Mouse (Mus musculus) lung, postnatal 0 days (tissue): ENCODE measurements at regions not wholly inside any gene's neighbourhood (a gene's known extent, or its start where the extent isn't known, plus 50 kb on each side); places are given as distances from the start of the nearest gene placed in this dataset.

Experiments used
- ATAC-seq: fragments of 200-750 bp; cut with Nextera tagmentation; 2 replicates; pipeline ENCODE4 v1.8.0; 2017; ENCODE audit warnings: moderate library complexity
- DNase-seq: peaks from one replicate; pipeline ENCODE4 v3.0.0-alpha.2; 2016; ENCODE audit warnings: low spot score
- H3K27ac ChIP-seq: fragments of 300-500 bp; sonication (generic); 2 replicates; pipeline ENCODE4 v1.5.1; 2014; ENCODE audit warnings: antibody characterized with exemption, mild to moderate bottlenecking, low read length, mixed read lengths
- H3K27me3 ChIP-seq: fragments of 300-500 bp; sonication (generic); replicated peaks from 2 replicates; pipeline ENCODE4 v1.6.1; 2014; ENCODE audit warnings: low read length, mixed read lengths; ENCODE audit not compliant: insufficient read depth
- H3K36me3 ChIP-seq: fragments of 300-500 bp; sonication (generic); 2 replicates; pipeline ENCODE4 v1.6.1; 2014; ENCODE audit warnings: low read length, mixed read lengths; ENCODE audit not compliant: insufficient read depth
- H3K4me1 ChIP-seq: fragments of 300-500 bp; sonication (generic); 2 replicates; pipeline ENCODE4 v1.6.1; 2014; ENCODE audit warnings: antibody characterized with exemption, low read depth, low read length, mixed read lengths; ENCODE audit not compliant: insufficient read depth
- H3K4me2 ChIP-seq: fragments of 300-500 bp; sonication (generic); replicated peaks from 2 replicates; pipeline ENCODE4 v1.6.1; 2014; ENCODE audit warnings: low read depth, mild to moderate bottlenecking, low read length, moderate library complexity, mixed read lengths
- H3K4me3 ChIP-seq: fragments of 300-500 bp; sonication (generic); 2 replicates; pipeline ENCODE4 v1.5.1; 2014; ENCODE audit warnings: low read depth, low read length
- H3K9ac ChIP-seq: fragments of 300-500 bp; sonication (generic); replicated peaks from 2 replicates; pipeline ENCODE4 v1.6.1; 2014; ENCODE audit warnings: low read depth, mild to moderate bottlenecking
- H3K9me3 ChIP-seq: fragments of 300-500 bp; sonication (generic); 2 replicates; pipeline ENCODE4 v1.6.1; 2016; ENCODE audit warnings: low read length, mixed read lengths
- CTCF ChIP-seq: IDR thresholded peaks from 2 replicates; pipeline ENCODE4 v1.5.1; 2016; ENCODE audit warnings: antibody characterized with exemption, mild to moderate bottlenecking
- EP300 ChIP-seq: IDR thresholded peaks from 2 replicates; pipeline ENCODE4 v1.6.1; 2016; ENCODE audit warnings: antibody characterized with exemption, mild to moderate bottlenecking, control low read depth
- WGBS: fragments of 180-500 bp; shearing (Covaris S2); extraction: QIAGEN DNeasy Blood & Tissue Kit; methylation state at CpG from one replicate; pipeline ENCODE4 v1.1.7; 2014; 5-methylcytosine and 5-hydroxymethylcytosine counted together

DNA sequence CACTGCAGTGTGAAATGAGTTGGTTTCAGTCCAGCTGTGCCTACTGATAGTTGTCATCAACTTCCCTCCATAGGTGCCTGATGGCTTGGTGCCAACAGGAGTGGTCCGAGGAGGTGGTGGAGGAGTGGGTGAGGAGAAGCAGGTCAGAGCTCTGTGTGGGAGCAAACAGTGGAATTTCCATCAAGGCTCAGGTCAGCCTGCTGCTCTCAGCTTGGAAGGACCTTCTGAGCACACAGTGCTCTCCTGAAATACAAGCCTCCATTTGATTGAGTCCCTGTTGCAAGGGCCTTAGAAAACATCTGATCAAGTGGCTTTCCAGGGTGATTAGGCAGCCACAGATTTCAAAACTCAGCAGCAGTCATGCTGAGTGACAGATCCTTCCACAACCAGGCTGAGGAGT, 314.8 kb upstream of the Gcfc2 start:
- WGBS: 33% methylated on average over 1 of the region's 1 CpGs
- ATAC-seq (peak; percentile 30; the same call in 1 of the 2 replicates), DNase-seq (peak; percentile 32)
- Histone ChIP-seq H3K27ac (no peak overlapping the region), H3K27me3 (no peaks in the 10 kb centered on the region), H3K4me3 (no peak overlapping the region), H3K4me2 (no peak overlapping the region), H3K4me1 (no peaks in the 10 kb centered on the region), H3K36me3 (no peaks in the 10 kb centered on the region), H3K9ac (no peak overlapping the region), H3K9me3 (no peaks in the 10 kb centered on the region)
- TF ChIP-seq CTCF (no peak), EP300 (no peak)

DNA sequence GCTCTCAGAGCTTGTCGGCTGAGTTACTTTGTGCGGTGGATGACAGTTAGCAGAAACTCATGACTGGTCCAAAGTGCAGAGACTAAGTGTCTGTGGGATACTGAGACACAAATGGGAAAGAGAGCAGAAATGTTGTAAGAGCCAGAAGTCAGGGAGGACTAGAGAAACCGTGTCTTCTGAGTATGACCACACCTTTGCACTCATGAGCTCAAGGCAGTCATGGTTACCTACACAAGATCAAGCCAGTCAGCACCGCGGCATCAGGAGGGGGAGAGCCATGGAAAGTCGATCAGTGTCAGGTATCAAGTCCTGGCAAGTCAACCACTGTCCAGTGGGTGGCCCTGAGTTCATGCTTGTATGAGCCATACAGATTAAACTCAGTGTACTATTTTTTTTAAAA, 311.5 kb upstream of the Gcfc2 start:
- H3K4me1 ChIP-seq: no peaks in the 10 kb centered on the region
- no peak overlapping the region for H3K27ac ChIP-seq
- H3K4me2 ChIP-seq: no peak overlapping the region
- DNase-seq (no peak), ATAC-seq (no peak)
- no peaks in the 10 kb centered on the region for H3K36me3 ChIP-seq
- no peak overlapping the region for H3K9ac ChIP-seq
- no peaks in the 10 kb centered on the region for H3K27me3 ChIP-seq
- H3K9me3 ChIP-seq: no peaks in the 10 kb centered on the region
- 73% methylated on average over 6 of the region's 6 CpGs for WGBS
- TF ChIP-seq CTCF: no peak
- TF ChIP-seq EP300: no peak
- no peak overlapping the region for H3K4me3 ChIP-seq

DNA sequence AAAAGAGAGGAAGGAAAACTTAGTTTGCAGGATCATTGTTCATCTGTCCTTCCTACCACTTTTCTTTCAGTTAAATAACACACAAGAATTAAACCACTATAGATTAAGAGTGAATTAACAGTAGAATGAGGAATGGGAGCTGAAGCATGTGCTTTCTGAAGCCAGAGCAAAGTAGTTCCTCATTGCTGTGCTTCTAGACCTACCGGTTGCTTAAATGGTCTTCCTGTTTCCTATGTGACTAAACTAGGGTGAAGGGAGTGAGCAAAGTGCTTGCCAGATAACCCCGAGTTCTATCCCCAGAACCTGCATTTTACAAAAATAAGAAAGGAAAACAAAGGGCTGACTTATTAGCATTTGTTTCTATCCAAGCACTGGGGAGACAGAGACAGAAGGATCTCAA, 305.5 kb upstream of the Gcfc2 start:
- no peak overlapping the region for H3K4me3 ChIP-seq
- H3K27me3 ChIP-seq: no peaks in the 10 kb centered on the region
- no peaks in the 10 kb centered on the region for H3K9me3 ChIP-seq
- H3K36me3 ChIP-seq: no peaks in the 10 kb centered on the region
- no peak for DNase-seq
- H3K4me1 ChIP-seq: no peaks in the 10 kb centered on the region
- 58% methylated on average over 2 of the region's 2 CpGs for WGBS
- no peak overlapping the region for H3K9ac ChIP-seq
- TF ChIP-seq CTCF (no peak), EP300 (no peak)
- H3K4me2 ChIP-seq: no peak overlapping the region
- H3K27ac ChIP-seq: no peak overlapping the region
- ATAC-seq: no peak

DNA sequence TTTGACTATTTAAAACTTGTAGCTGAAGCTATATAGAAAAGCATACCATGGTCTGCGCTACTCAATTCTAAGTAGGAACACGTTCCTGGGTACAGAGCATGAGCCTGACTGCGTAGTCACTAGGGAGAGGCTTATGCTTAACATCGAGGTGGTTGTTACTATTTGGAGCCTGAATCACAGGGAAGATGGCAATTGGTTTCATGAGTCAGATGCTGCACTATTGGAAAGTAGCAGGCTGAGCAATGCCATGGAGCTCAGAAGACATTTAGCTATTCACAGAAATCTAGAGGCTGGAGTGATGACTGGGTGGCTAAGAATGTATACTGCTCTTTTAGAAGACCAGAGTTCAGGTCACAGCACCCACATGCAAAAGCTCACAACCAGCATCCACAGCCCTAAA, 302.4 kb upstream of the Gcfc2 start:
- WGBS: 93% methylated on average over 4 of the region's 4 CpGs
- Histone ChIP-seq H3K36me3 (no peaks in the 10 kb centered on the region), H3K27ac (no peak overlapping the region), H3K9me3 (no peaks in the 10 kb centered on the region), H3K4me2 (no peak overlapping the region), H3K9ac (no peak overlapping the region), H3K4me3 (no peak overlapping the region), H3K27me3 (no peaks in the 10 kb centered on the region), H3K4me1 (no peaks in the 10 kb centered on the region)
- TF ChIP-seq EP300: no peak
- no peak for TF ChIP-seq CTCF
- DNase-seq (no peak), ATAC-seq (no peak)

DNA sequence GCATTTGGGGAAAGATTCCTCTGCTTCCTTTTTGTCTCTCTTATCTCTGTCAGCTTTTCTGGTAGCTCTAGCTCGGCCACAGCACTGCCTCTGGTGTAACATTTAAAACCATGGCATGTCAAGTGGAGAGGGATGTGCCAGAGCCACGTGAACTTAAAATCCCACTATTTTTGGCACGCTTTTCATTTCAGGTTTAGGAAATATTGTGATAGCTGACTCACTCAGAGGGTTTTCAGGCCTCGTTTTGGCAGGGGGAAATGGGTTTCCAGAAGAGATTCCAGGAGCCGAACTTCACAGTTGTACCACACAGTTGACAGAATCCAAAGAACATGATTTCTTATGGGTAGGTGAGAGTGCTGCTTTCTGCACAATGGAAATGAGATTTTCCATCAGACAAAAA, 300.8 kb upstream of the Gcfc2 start:
- Histone ChIP-seq H3K27ac (no peak overlapping the region), H3K36me3 (no peaks in the 10 kb centered on the region), H3K4me3 (no peak overlapping the region), H3K9me3 (no peaks in the 10 kb centered on the region), H3K9ac (no peak overlapping the region), H3K4me1 (no peaks in the 10 kb centered on the region), H3K27me3 (no peaks in the 10 kb centered on the region), H3K4me2 (no peak overlapping the region)
- DNase-seq: no peak
- no peak for TF ChIP-seq EP300
- TF ChIP-seq CTCF: no peak
- 60% methylated on average over 5 of the region's 5 CpGs for WGBS
- no peak for ATAC-seq

DNA sequence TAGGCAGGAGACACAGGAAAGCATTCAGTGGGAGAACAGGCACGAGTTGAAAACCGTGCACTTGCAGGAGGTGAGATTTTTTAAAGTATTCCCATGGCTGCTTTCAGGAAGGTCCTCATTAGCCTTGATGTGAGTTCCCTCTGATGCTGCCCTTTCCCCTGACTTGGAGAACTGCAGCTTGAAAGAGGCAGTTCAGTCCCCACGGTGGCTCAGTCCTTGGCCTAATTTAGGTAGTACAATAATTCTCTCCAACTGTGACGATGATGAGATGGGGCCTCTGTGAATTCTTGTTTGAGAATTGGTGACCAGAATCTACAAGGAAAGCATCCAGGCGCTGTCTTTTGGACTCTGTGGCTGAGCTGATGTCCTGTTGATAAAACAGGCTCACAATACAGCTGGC, 298.5 kb upstream of the Gcfc2 start:
- Histone ChIP-seq H3K27ac (no peak overlapping the region), H3K4me2 (no peak overlapping the region), H3K36me3 (no peaks in the 10 kb centered on the region), H3K9ac (no peak overlapping the region), H3K9me3 (no peaks in the 10 kb centered on the region), H3K27me3 (no peaks in the 10 kb centered on the region), H3K4me1 (no peaks in the 10 kb centered on the region), H3K4me3 (no peak overlapping the region)
- DNase-seq (no peak), ATAC-seq (no peak)
- no peak for TF ChIP-seq EP300
- no peak for TF ChIP-seq CTCF
- WGBS: 78% methylated on average over 5 of the region's 5 CpGs

DNA sequence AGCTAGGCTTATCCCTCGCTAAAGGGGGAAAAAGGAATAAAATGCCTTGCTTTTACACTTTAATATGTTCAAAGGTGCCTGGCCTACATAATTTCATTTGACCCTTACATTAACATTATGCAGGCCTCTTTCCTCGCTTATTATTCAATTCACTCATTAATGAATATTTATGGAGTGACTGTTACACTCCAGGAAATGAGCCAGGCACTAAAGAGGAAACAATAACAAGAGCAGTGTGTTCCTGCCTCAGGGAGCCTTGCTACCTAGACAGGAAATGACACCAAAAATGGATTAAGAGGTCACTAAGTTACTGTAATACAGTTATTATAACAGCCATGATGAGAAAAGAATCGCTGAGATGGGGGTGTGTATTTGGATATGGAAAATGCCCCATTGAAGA, 289.9 kb upstream of the Gcfc2 start:
- Histone ChIP-seq H3K4me3 (no peak overlapping the region), H3K27ac (no peak overlapping the region), H3K9ac (no peak overlapping the region), H3K4me2 (no peak overlapping the region), H3K36me3 (no peaks in the 10 kb centered on the region), H3K27me3 (no peaks in the 10 kb centered on the region), H3K4me1 (no peaks in the 10 kb centered on the region), H3K9me3 (no peaks in the 10 kb centered on the region)
- ATAC-seq: no peak
- DNase-seq: no peak
- 40% methylated on average over 3 of the region's 3 CpGs for WGBS
- TF ChIP-seq EP300 (no peak), CTCF (no peak)
